Mouse (Mus musculus): ENCODE data around the gene Olfr1367. TPM values are rescaled to one million over a fixed set of nuclear protein-coding genes. Genes with fewer than 3 reads are reported as not detected.

Olfr1367 gene
- polyA plus RNA-seq (2016; fragmentation: Nextera tagmentation; extraction: Ambion mirVana) = not detected in 2 replicates

DNA sequence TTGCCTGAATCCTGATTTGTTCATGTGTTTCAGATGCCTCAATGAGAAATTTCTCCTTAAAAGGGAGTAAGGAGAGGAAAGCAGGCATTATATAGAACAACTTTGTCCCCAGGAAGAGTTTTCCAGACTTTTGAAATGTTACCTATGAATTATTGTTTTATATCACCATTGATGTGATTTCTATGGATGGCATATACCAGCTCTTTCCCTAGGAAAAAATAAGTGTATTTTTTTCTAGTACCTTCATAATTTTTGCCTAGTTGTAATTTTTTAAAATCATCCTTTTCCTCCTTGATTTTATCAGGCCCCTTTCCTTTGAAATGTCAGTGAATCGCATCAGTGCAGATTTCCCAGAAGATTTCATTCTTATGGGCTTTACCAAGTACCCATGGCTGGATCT is at the start of gene Olfr1367:
TSS of gene Olfr1367 (plus strand) at position 301 of the 400 bp plus-strand sequence.
- H3K9ac ChIP-seq = no peak within 1 kb of the TSS
- H3K4me2 ChIP-seq = no peak within 1 kb of the TSS
- H3K4me1 ChIP-seq = no peaks in the 10 kb centered on the region
- no peak for ATAC-seq
- H3K4me3 ChIP-seq = no peak within 1 kb of the TSS
- WGBS (ENCODE audit: insufficient replicate concordance) = 78% methylated on average over 1 of the region's 1 CpGs
- H3K27ac ChIP-seq = no peak within 1 kb of the TSS
- H3K36me3 ChIP-seq = no peaks in the 10 kb centered on the region
- no peaks in the 10 kb centered on the region for H3K9me3 ChIP-seq (replicated peaks)
- peaks cover 4% of the 10 kb centered on the region; the same call in 1 of the 2 replicates for H3K27me3 ChIP-seq (replicated peaks)

DNA sequence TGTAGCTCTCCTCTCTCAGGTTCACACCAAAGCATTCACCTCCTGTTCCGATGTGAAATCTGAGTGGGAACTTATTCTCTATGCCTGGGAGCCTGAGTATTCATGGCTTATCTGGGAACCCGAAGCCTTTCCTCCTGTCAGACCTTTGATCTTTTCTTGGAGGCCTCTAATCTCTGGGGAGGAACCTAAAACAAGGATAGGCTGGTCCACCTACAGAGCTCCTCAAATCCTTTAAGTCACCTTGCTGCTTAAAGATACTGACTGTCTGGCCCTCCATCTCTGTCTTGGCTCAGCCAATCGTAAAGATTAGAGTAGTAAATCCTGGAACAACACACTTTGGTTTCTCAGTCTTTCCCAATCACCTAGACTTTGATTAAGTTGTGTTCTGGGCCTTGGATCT is 48.2 kb upstream of the Olfr1367 start:
- WGBS (ENCODE audit: insufficient replicate concordance) = 31% methylated on average over 3 of the region's 3 CpGs
- Histone ChIP-seq H3K4me3 (no peak overlapping the region), H3K9me3 (replicated peaks) (no peaks in the 10 kb centered on the region), H3K4me2 (no peak overlapping the region), H3K4me1 (no peaks in the 10 kb centered on the region), H3K27me3 (replicated peaks) (0 out of 2 replicates have a peak, but pooled peaks cover 3% of the 10 kb centered on the region), H3K9ac (no peak overlapping the region), H3K27ac (no peak overlapping the region), H3K36me3 (no peaks in the 10 kb centered on the region)
- no peak for ATAC-seq

DNA sequence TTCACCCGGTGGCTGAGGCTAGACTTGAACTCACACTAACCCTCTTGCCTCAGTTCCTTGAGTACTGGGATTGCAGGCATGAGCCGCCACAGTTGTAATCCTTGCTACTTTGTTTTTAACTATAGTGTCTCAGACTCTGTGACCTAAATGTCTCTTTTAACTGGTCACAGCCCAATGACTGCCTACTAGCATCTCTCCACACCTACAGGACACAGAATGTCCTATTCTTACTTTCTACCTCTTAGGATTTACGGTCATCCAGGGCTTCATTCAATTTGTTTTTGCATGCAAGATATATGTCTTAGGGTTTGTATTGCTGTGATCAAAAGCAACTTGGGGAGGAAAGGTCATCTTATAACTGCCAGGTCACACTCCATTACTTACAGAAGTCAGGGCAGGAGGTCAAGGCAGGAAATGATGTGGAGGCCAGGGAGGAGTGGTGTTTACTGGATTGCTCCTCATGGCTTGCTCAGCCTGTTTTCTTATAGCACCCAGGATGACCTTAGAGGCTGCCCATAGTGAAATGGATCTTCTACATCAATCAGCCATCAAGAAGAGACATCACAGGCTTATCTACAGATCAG is 42.1 kb upstream of the Olfr1367 start:
- H3K4me2 ChIP-seq = no peak overlapping the region

DNA sequence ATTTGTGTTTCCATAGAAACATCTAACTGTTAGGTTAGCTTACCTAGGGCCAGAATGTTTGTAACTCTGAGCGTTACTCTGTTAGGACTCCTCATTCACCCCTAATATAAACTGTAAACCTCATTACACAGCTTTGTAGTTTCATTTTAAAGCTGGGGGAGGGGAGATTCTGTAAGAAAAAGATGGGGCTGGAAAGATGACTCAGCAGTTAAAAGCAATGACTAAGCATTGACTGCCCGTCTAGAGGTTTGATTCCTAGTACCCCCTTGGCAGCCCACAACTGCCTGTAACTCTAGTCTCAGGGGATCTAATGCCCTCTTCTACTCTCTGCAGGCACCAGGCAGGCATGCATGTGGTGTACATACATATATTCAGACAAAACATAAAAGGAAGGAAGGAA is 36.9 kb upstream of the Olfr1367 start:
- Histone ChIP-seq H3K4me3 (no peak overlapping the region), H3K27me3 (replicated peaks) (0 out of 2 replicates have a peak, but pooled peaks cover 3% of the 10 kb centered on the region), H3K9ac (no peak overlapping the region), H3K9me3 (replicated peaks) (no peaks in the 10 kb centered on the region), H3K36me3 (no peaks in the 10 kb centered on the region), H3K4me1 (peaks cover 7% of the 10 kb centered on the region; the same call in 1 of the 2 replicates), H3K4me2 (no peak overlapping the region), H3K27ac (no peak overlapping the region)
- no peak for ATAC-seq
- WGBS (ENCODE audit: insufficient replicate concordance) = 29% methylated on average over 2 of the region's 2 CpGs

More for the DNA sequence above, 42.1 kb upstream of the Olfr1367 start:
- 0 out of 2 replicates have a peak, but pooled peaks cover 3% of the 10 kb centered on the region for H3K27me3 ChIP-seq (replicated peaks)
- H3K4me1 ChIP-seq = peaks cover 2% of the 10 kb centered on the region; the same call in 1 of the 2 replicates
- no peaks in the 10 kb centered on the region for H3K36me3 ChIP-seq
- no peak overlapping the region for H3K27ac ChIP-seq
- H3K9me3 ChIP-seq (replicated peaks) = no peaks in the 10 kb centered on the region
- ATAC-seq = no peak
- WGBS (ENCODE audit: insufficient replicate concordance) = 60% methylated on average over 3 of the region's 3 CpGs
- no peak overlapping the region for H3K9ac ChIP-seq
- H3K4me3 ChIP-seq = no peak overlapping the region

DNA sequence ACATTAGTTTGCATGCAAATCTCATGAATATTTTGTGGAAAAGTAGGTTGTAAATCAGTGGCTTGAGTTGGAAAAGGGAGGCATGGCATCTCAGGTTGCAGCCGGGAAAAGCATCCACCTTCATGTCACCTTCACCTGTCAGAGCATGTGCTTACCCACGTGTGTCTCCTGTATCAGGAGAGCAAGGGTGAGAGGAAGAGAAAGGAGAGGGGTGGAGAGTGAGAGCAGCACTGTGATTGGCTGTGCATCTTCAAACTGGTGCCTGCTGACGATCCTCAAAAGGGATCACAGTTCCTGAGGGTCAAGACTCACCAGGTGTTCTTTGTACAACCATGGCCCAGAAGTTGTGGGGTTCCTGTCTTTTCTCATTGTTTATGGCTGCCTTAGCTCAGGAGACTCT is 34.8 kb upstream of the Olfr1367 start, which contains the start of gene Gpx6:
TSS of gene Gpx6 (plus strand) at position 200 of the 400 bp plus-strand sequence.
- 0 out of 2 replicates have a peak, but pooled peaks cover 7% of the 10 kb centered on the region for H3K27me3 ChIP-seq (replicated peaks)
- WGBS (ENCODE audit: insufficient replicate concordance) = 21% methylated on average over 3 of the region's 3 CpGs
- H3K9ac ChIP-seq = no peak within 1 kb of the TSS
- H3K36me3 ChIP-seq = no peaks in the 10 kb centered on the region
- H3K4me3 ChIP-seq = no peak within 1 kb of the TSS
- ATAC-seq = no peak
- peaks cover 7% of the 10 kb centered on the region; the same call in 1 of the 2 replicates for H3K4me1 ChIP-seq
- no peak within 1 kb of the TSS for H3K4me2 ChIP-seq
- no peaks in the 10 kb centered on the region for H3K9me3 ChIP-seq (replicated peaks)
- H3K27ac ChIP-seq = no peak within 1 kb of the TSS

DNA sequence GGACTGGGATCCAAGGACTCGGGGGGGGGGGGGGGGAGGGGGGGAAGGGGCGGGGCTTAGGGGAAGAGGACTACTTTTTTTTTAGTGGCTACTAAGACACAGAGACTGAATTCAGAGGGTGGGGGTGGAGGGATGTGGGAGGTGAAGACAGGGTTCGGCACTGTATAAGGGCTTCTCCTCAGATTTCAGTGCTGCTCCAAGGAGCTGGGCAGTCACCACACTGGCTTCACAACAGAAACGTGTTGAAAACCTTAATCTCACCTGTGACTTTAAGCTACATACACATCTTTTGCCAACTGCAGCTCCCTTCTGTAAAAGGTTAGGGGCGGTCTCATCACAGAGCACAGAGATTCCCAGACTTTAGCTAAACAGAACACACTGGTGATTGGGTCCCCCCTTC is 33.9 kb upstream of the Olfr1367 start:
- no peaks in the 10 kb centered on the region for H3K36me3 ChIP-seq
- WGBS (ENCODE audit: insufficient replicate concordance) = 41% methylated on average over 4 of the region's 5 CpGs
- H3K9me3 ChIP-seq (replicated peaks) = no peaks in the 10 kb centered on the region
- H3K4me2 ChIP-seq = no peak overlapping the region
- peaks cover 8% of the 10 kb centered on the region; the same call in 1 of the 2 replicates for H3K27me3 ChIP-seq (replicated peaks)
- H3K4me3 ChIP-seq = no peak overlapping the region
- H3K27ac ChIP-seq = no peak overlapping the region
- no peak overlapping the region for H3K9ac ChIP-seq
- peaks cover 7% of the 10 kb centered on the region; the same call in 1 of the 2 replicates for H3K4me1 ChIP-seq
- no peak for ATAC-seq

DNA sequence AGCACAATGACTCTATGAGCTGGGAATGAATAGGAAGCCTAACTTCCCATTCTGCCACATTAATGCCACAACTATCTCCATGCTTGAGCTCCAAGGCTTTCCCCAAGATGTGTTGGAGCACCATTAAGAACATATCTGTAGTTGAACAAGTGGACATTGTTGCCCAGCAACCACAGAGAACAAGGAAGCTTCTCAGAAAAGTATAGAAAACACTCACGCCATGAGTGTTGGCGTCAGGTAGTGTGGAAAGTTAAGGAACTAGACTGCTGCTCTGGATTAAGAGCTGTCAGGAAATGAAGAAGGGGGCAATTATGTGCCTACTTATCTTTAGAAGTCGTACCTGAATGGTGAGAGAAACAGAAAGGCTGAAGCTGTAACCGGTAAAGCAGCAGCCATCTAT is 32.8 kb upstream of the Olfr1367 start:
- no peak overlapping the region for H3K27ac ChIP-seq
- 62% methylated on average over 4 of the region's 4 CpGs for WGBS (ENCODE audit: insufficient replicate concordance)
- H3K9me3 ChIP-seq (replicated peaks) = no peaks in the 10 kb centered on the region
- H3K4me1 ChIP-seq = peaks cover 7% of the 10 kb centered on the region; the same call in 1 of the 2 replicates
- H3K27me3 ChIP-seq (replicated peaks) = peaks cover 13% of the 10 kb centered on the region; the same call in 1 of the 2 replicates
- H3K36me3 ChIP-seq = no peaks in the 10 kb centered on the region
- no peak overlapping the region for H3K4me3 ChIP-seq
- no peak overlapping the region for H3K4me2 ChIP-seq
- no peak for ATAC-seq
- H3K9ac ChIP-seq = no peak overlapping the region

DNA sequence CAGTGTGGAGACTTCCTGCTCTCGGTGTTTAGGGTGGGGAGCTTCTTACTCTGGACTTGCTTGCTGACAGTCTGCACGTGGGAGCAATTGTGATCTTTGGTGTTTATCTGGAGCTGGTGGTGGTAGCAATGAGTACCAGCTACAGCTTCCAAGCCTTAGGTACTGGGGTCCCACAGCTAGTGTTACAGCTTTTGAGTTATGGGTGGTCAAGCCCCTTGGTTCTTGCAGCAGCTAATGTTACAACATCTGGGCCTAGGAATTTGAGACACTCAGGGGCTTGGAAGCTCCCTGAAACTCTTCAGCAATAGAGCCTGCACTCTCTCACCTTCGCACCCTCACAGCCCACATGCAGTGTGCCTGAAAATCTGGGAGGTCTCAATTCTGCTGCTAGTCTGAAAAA is 26.4 kb upstream of the Olfr1367 start:
- Histone ChIP-seq H3K9me3 (replicated peaks) (no peaks in the 10 kb centered on the region), H3K9ac (no peak overlapping the region), H3K4me1 (0 out of 2 replicates have a peak, but pooled peaks cover 5% of the 10 kb centered on the region), H3K4me2 (no peak overlapping the region), H3K27ac (no peak overlapping the region), H3K4me3 (no peak overlapping the region), H3K27me3 (replicated peaks) (peaks cover 49% of the 10 kb centered on the region), H3K36me3 (no peaks in the 10 kb centered on the region)
- 44% methylated on average over 3 of the region's 3 CpGs for WGBS (ENCODE audit: insufficient replicate concordance)
- no peak for ATAC-seq

DNA sequence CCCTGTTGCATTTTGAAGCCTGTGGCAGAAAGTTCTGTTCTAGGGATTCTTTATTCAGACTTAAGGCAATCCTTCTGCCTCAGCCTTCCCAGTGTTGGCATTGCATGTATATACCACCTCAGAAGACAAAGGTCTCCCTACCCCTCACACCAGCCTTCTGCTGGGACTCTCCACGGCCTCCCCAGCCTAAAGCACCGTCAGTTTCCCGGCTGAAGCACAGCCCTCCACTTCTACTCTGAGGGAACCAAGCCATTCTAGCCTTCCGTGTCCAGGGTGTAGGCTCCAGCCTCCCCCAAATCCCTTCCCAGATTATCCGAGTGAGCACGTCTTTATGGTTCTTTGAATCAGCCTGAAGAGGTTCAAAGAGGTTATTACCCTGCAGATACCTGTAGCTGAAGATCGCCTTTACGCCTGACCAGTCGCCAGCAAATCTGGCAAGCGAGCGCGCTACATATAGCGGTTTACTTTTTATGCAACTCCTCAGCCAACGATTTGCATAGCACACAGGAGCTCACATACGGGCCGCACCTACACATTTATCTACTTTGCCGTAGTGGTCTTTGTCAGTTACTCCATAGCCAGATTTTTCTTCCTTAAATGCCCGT is 24.7 kb upstream of the Olfr1367 start:
- H3K27ac ChIP-seq = no peak overlapping the region

DNA sequence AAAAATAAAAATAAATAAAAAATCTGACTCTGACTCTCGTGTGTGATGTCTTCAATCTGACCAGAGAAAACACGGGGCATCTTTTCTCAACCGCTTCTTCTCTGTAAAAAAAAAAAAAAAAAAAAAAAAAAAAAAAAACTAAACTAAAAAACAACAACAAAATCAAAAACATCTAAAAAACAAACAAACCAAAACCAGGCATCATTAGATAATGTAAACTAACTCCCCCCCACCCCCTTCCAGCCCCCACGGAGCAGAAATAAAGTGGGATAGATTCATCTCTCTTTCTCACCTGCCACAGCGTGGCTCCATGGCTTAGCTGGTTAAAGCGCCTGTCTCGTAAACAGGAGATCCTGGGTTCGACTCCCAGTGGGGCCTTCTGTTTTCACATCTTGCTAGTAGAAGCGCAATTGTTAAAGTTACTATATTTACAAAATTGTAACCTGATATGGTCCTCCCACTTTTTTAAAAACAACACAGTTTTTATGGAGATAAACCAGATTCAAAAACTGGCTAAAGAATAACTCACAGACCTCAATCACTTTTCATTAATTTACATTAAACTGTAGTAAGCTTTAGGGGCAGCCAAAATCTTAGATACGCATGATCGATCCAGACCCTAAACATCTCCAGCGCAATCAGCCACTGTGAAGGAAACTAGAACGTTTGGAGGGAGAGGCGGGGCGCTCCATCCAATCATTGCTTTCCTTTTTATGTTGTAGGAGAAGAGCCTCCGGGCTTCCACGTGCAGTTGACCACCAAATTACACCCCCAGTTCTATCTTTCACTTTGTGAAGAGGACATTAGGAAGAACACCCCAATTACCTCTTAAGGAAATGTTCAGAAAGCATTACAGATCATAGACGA is 24.0 kb upstream of the Olfr1367 start:
- Histone ChIP-seq H3K4me2 (peak overlapping the region; percentile 58), H3K9ac (no peak overlapping the region), H3K36me3 (no peaks in the 10 kb centered on the region), H3K27me3 (replicated peaks) (peaks cover 50% of the 10 kb centered on the region), H3K4me1 (peaks cover 18% of the 10 kb centered on the region), H3K4me3 (peak overlapping the region; percentile 44), H3K9me3 (replicated peaks) (no peaks in the 10 kb centered on the region), H3K27ac (no peak overlapping the region)
- 13% methylated on average over 18 of the region's 18 CpGs for WGBS (ENCODE audit: insufficient replicate concordance)
- ATAC-seq = no peak

More for the DNA sequence above, 24.7 kb upstream of the Olfr1367 start:
- no peak for ATAC-seq
- Histone ChIP-seq H3K9me3 (replicated peaks) (no peaks in the 10 kb centered on the region), H3K9ac (no peak overlapping the region), H3K4me1 (peaks cover 13% of the 10 kb centered on the region; the same call in 1 of the 2 replicates), H3K4me3 (peak overlapping the region; percentile 44), H3K4me2 (peak overlapping the region; percentile 58), H3K36me3 (no peaks in the 10 kb centered on the region), H3K27me3 (replicated peaks) (peaks cover 51% of the 10 kb centered on the region)
- WGBS (ENCODE audit: insufficient replicate concordance) = 5% methylated on average over 18 of the region's 18 CpGs

DNA sequence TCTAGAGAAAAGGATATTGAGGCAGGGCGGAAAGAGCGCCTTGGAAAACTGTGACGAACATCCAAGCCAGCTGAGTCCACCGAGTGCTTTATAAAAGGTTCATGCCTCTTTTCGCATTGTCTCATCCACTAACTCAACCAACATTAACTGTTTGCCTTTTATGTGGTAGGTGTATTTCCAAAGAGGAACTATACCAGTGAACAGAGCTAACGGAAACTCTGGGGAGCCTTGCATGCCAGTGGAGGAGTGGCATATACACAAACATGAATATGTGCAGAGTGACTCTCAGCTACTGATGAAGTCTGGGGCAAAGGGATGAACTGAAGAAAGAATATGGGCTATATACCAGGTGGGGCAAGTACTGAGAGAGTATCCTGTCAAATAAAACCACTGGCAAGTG is 23.3 kb upstream of the Olfr1367 start:
- peak overlapping the region; percentile 58 for H3K4me2 ChIP-seq

More for the DNA sequence above, 23.3 kb upstream of the Olfr1367 start:
- no peak for ATAC-seq
- Histone ChIP-seq H3K9ac (no peak overlapping the region), H3K4me3 (0 out of 2 replicates have a peak overlapping the region, but pooled peaks have one; percentile 0), H3K36me3 (no peaks in the 10 kb centered on the region), H3K27ac (no peak overlapping the region), H3K27me3 (replicated peaks) (peaks cover 57% of the 10 kb centered on the region), H3K9me3 (replicated peaks) (no peaks in the 10 kb centered on the region), H3K4me1 (peaks cover 19% of the 10 kb centered on the region)
- WGBS (ENCODE audit: insufficient replicate concordance) = 43% methylated on average over 6 of the region's 6 CpGs

All from liver, embryonic 12.5 days (tissue).